Mouse (Mus musculus) embryonic stem cell, embryonic (primary cell): Measurements from ENCODE around the gene Epn3.

Experiments used
- CTCF ChIA-PET, 4 experiments: fragments of 300-600 bp in 2 of 4; fragments of 350-600 bp in 2 of 4; sonication (Branson Sonifier 250); formaldehyde crosslinking; loops; one replicate each; lab custom pipeline; 2022; ENCODE audit warnings: inconsistent platforms in 2 of 4; lab: Charles Lee
- POLR2A ChIA-PET, 4 experiments: fragments of 300-600 bp in 2 of 4; fragments of 350-600 bp in 2 of 4; sonication (Branson Sonifier 250); formaldehyde crosslinking; loops; one replicate each; lab custom pipeline; 2022; ENCODE audit warnings: antibody characterized with exemption in 4 of 4, inconsistent platforms in 1 of 4; lab: Charles Lee

Epn3 gene

DNA sequence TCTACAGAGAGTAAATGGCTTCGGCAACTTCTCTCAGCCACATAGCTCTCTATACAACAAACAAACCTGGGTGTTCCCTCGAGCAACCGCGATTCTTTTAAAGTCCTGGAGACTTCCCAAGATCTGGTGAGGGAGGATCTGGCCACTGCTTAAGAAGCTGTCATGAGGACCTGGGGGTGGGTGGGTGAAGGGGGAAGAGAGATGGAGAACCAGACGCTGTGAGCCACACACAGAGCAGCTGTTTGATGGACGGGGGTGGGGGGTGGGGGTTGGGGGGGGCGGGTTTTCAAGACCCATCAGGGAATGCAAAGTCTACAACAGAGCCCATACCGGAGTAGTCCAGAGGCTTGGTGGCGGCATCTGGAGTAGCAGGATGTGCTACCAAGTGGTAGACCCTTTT is 13.7 kb upstream of the Epn3 start:
- POLR2A ChIA-PET: interaction anchor here in 3 of 4 experiments (0.6 to 1.6 kb wide), 5 partner anchors 14 to 1160 kb away, joined by 3 to 5 read pairs (median 4); partner anchors contain the start of genes Epn3 (in 1 of the 3) and Tob1 (in 1 of the 3)

GRCm38 (mm10) chr11:94508976-94509375 is 9.2 kb upstream of the Epn3 start:
- ChIA-PET CTCF (interaction anchor here in 2 of 4 experiments (0.5 to 1.3 kb wide), 2 partner anchors 23 to 177 kb away, joined by 4 read pairs; partner anchors contain the start of gene Spata20 (in 1 of the 2)), POLR2A (interaction anchor here in 1 of 4 experiments (1.2 kb wide), 1 partner anchor 36 kb away, joined by 4 read pairs; no protein-coding TSS in a partner anchor)

More for the DNA sequence above, 13.7 kb upstream of the Epn3 start:
- CTCF ChIA-PET: interaction anchor here in 3 of 4 experiments (0.6 to 1.2 kb wide), 4 partner anchors 27 to 678 kb away, joined by 3 to 4 read pairs (median 3); partner anchors contain the start of gene Rsad1 (in 1 of the 3)

GRCm38 (mm10) chr11:94501482-94501881 is 1.7 kb upstream of the Epn3 start:
- ChIA-PET CTCF (no interaction called here), POLR2A (interaction anchor here in 1 of 4 experiments (0.9 kb wide), 1 partner anchor 26 kb away, joined by 3 read pairs; no protein-coding TSS in a partner anchor)

- CTCF ChIA-PET: interaction anchor here in 2 of 4 experiments (0.7 to 2.5 kb wide), 5 partner anchors 10 to 230 kb away, joined by 3 to 12 read pairs (median 3); partner anchors contain the start of gene Spata20 (in 2 of the 2)
- POLR2A ChIA-PET: interaction anchor here in 3 of 4 experiments (1.0 to 1.9 kb wide), 7 partner anchors 8 to 27 kb away, joined by 3 to 6 read pairs (median 4); no protein-coding TSS in a partner anchor
These were observed 588 bp upstream of the Epn3 start for GRCm38 (mm10) chr11:94500362-94500761.

DNA sequence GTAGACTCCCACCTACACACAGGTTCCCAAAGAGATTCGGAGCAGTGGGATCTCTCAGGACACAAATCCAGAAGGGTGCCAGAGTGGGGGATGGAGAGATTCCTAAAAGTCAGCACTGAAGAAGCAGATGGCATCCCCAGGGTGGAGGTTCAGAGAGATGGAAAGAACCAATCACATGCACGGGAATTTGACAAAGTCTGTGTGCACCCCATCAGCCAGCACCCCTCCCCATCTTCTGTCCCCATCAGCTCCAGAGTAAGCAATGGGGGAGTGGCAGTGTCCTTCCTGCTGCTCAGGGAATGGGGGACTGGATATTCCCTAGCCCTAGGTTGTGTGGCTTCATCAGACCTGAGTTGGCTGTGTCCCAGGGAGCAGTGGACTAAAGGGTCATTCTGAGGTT is 739 bp downstream of the Epn3 start:
- POLR2A ChIA-PET: interaction anchor here in 3 of 4 experiments (0.7 to 1.9 kb wide), 6 partner anchors 7 to 288 kb away, joined by 3 to 6 read pairs (median 4); partner anchors contain the start of genes Luc7l3 (in 1 of the 3) and Tob1 (in 1 of the 3)
- CTCF ChIA-PET: interaction anchor here in 3 of 4 experiments (0.7 to 2.5 kb wide), 4 partner anchors 8 to 231 kb away, joined by 3 to 12 read pairs (median 4); partner anchors contain the start of gene Spata20 (in 2 of the 3)

- ChIA-PET CTCF (interaction anchor here in 1 of 4 experiments (2.5 kb wide), 1 partner anchor 12 kb away, joined by 12 read pairs; the partner anchor contains the start of gene Spata20), POLR2A (interaction anchor here in 2 of 4 experiments (0.6 to 0.7 kb wide), 3 partner anchors 49 to 716 kb away, joined by 3 read pairs; no protein-coding TSS in a partner anchor)
These were observed 1.4 kb downstream of the Epn3 start for GRCm38 (mm10) chr11:94498093-94498996.

- ChIA-PET POLR2A (interaction anchor here in 1 of 4 experiments (0.6 to 1.2 kb wide), 2 partner anchors 9 to 25 kb away, joined by 3 read pairs; partner anchors contain the start of gene Spata20), CTCF (interaction anchor here in 3 of 4 experiments (1.0 to 1.4 kb wide), 3 partner anchors 9 to 91 kb away, joined by 3 to 4 read pairs (median 4); partner anchors contain the start of gene Spata20 (in 1 of the 3))
These were observed 4.4 kb downstream of the Epn3 start for GRCm38 (mm10) chr11:94495415-94495814.

DNA sequence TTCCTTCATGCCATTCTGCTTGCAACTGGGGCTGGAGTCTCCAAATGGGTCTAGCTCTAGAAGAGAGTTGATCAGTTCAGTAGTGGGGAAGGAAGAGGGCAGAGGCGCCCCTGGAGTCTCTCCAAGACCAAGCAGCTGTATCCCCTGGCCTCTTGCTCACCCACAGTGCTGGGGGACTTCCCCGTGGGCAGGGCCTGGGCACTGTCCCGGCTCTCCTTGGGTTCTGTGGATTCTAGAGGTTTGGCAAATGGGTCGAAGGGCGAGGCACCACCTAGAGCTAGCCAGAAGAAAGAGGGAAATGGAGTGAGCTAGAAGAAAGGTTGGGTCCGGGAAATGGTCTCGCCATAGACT is 8.1 kb downstream of the Epn3 start:
- CTCF ChIA-PET: interaction anchor here in 2 of 4 experiments (0.6 to 1.4 kb wide), 2 partner anchors 57 to 137 kb away, joined by 3 read pairs; partner anchors contain the start of gene Rsad1 (in 1 of the 2)
- POLR2A ChIA-PET: interaction anchor here in 3 of 4 experiments (0.5 to 1.4 kb wide), 7 partner anchors 8 to 281 kb away, joined by 3 to 4 read pairs (median 3); partner anchors contain the start of genes Epn3 (in 2 of the 3) and Tob1 (in 1 of the 3)

GRCm38 (mm10) chr11:94491035-94491748 is 8.6 kb downstream of the Epn3 start:
- ChIA-PET CTCF (interaction anchor here in 3 of 4 experiments (0.6 to 1.6 kb wide), 4 partner anchors 8 to 248 kb away, joined by 3 read pairs; partner anchors contain the start of genes Epn3 (in 1 of the 3) and Rsad1 (in 1 of the 3)), POLR2A (interaction anchor here in 2 of 4 experiments (0.6 to 1.7 kb wide), 6 partner anchors 9 to 100 kb away, joined by 3 to 6 read pairs (median 4); partner anchors contain the start of gene Epn3 (in 2 of the 2))

- POLR2A ChIA-PET: interaction anchor here (0.5 to 2.1 kb wide), 8 partner anchors 10 to 358 kb away, joined by 3 to 5 read pairs (median 4); partner anchors contain the start of genes Epn3 (in 2 of the 4) and Tob1 (in 1 of the 4)
- CTCF ChIA-PET: interaction anchor here in 1 of 4 experiments (1.2 to 1.6 kb wide), 2 partner anchors 150 to 246 kb away, joined by 3 read pairs; no protein-coding TSS in a partner anchor
These were observed 10.0 kb downstream of the Epn3 start for GRCm38 (mm10) chr11:94489745-94490144.

GRCm38 (mm10) chr11:94488767-94489533 is 10.8 kb downstream of the Epn3 start:
- ChIA-PET CTCF (interaction anchor here in 1 of 4 experiments (1.2 kb wide), 1 partner anchor 149 kb away, joined by 3 read pairs; no protein-coding TSS in a partner anchor), POLR2A (interaction anchor here (1.0 to 2.1 kb wide), 8 partner anchors 11 to 357 kb away, joined by 3 to 5 read pairs (median 4); partner anchors contain the start of genes Epn3 (in 2 of the 4) and Tob1 (in 1 of the 4))

DNA sequence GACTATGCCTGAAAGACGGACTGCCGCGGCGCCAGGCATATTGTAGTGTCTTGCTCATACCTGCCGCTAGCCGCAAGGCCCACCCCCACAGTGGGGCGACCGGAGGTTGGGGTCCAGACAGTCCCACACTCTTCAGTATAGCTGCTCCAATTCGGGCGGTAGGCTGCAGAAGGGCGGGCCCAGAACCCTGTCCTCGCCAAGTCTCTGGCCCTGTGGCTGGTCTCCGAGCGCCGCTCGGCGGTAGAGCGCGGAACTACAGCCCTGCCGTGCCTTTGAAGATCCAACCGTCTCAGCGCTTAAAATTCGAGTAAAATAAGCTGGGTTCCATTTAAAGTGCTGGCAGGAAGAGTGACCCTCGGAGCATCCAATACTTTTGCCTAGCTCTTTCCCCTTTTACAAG is 13.8 kb downstream of the Epn3 start, which contains the start of gene Spata20:
TSS of gene Spata20 (minus strand) at position 179 of the 400 bp plus-strand sequence.
- CTCF ChIA-PET: interaction anchor here (0.5 to 2.0 kb wide), 90 partner anchors 8 to 807 kb away, joined by 3 to 17 read pairs (median 4); partner anchors contain the start of genes Epn3 (in 4 of the 4), Rsad1 (in 3 of the 4), Cacna1g (in 2 of the 4) and Abcc3 (in 1 of the 4)
- POLR2A ChIA-PET: interaction anchor here in 2 of 4 experiments (0.6 to 2.5 kb wide), 13 partner anchors 9 to 275 kb away, joined by 3 to 12 read pairs (median 3); partner anchors contain the start of gene Tob1 (in 1 of the 2)

- POLR2A ChIA-PET: interaction anchor here in 1 of 4 experiments (0.6 to 1.4 kb wide), 3 partner anchors 13 to 190 kb away, joined by 3 to 4 read pairs (median 3); no protein-coding TSS in a partner anchor
- CTCF ChIA-PET: interaction anchor here (0.6 to 2.0 kb wide), 11 partner anchors 14 to 806 kb away, joined by 3 to 15 read pairs (median 5); partner anchors contain the start of genes Epn3 (in 2 of the 4) and Abcc3 (in 1 of the 4)
These were observed 14.6 kb downstream of the Epn3 start for GRCm38 (mm10) chr11:94485223-94485622.

GRCm38 (mm10) chr11:94484636-94485035 is 15.1 kb downstream of the Epn3 start:
- POLR2A ChIA-PET: interaction anchor here in 1 of 4 experiments (1.3 kb wide), 1 partner anchor 12 kb away, joined by 3 read pairs; no protein-coding TSS in a partner anchor

GRCm38 (mm10) chr11:94483921-94484320 is 15.9 kb downstream of the Epn3 start:
- ChIA-PET CTCF (interaction anchor here in 2 of 4 experiments (0.8 to 0.9 kb wide), 3 partner anchors 89 to 154 kb away, joined by 3 read pairs; no protein-coding TSS in a partner anchor), POLR2A (interaction anchor here in 1 of 4 experiments (1.2 kb wide), 1 partner anchor 17 kb away, joined by 4 read pairs; no protein-coding TSS in a partner anchor)

More at GRCm38 (mm10) chr11:94484636-94485035, 15.1 kb downstream of the Epn3 start:
- CTCF ChIA-PET: no interaction called here
